Mouse (Mus musculus): ENCODE results near the gene Rdh5. TPM values are rescaled to one million over a fixed set of nuclear protein-coding genes. Genes with fewer than 3 reads are reported as not detected.

Gene Rdh5
- polyA plus RNA-seq (2015; fragmentation: Nextera tagmentation; extraction: Ambion mirVana) = 13.6 TPM in 2 replicates

DNA sequence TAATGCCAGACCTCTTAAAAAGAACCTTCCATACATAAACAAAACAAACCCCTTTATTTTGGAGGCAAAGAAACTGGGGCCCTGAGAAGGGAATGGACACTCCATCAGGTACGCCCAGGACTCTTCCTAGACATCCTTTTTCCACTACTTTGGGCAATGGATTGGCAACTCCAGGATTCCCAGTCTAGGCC is at the start of gene Rdh5:
TSS of gene Rdh5 (minus strand) at position 67 of the 191 bp plus-strand sequence.
- 8% methylated on average over 1 of the region's 1 CpGs for WGBS
- no peaks in the 10 kb centered on the region for H3K27me3 ChIP-seq (ENCODE audit: control insufficient read depth, insufficient read depth, low read depth, low read length)
- no peaks in the 10 kb centered on the region for H3K36me3 ChIP-seq (ENCODE audit: control insufficient read depth, insufficient read depth, low read length)
- no peaks in the 10 kb centered on the region for H3K9me3 ChIP-seq (replicated peaks; ENCODE audit: control insufficient read depth, low read length, poor library complexity, severe bottlenecking)
- peak within 1 kb of the TSS; percentile 85 for H3K4me2 ChIP-seq (ENCODE audit: low read length)
- peak within 1 kb of the TSS; percentile 86 for H3K4me3 ChIP-seq (ENCODE audit: low read depth, low read length)
- ATAC-seq = no peak
- H3K4me1 ChIP-seq (ENCODE audit: control insufficient read depth, insufficient read depth, low read length) = peaks cover 18% of the 10 kb centered on the region
- H3K27ac ChIP-seq (ENCODE audit: low read length) = peak within 1 kb of the TSS; percentile 97
- H3K9ac ChIP-seq (ENCODE audit: low read depth, low read length) = peak within 1 kb of the TSS; percentile 85

- no peaks in the 10 kb centered on the region for H3K36me3 ChIP-seq (ENCODE audit: control insufficient read depth, insufficient read depth, low read length)
- no peaks in the 10 kb centered on the region for H3K9me3 ChIP-seq (replicated peaks; ENCODE audit: control insufficient read depth, low read length, poor library complexity, severe bottlenecking)
- H3K9ac ChIP-seq (ENCODE audit: low read depth, low read length) = no peak overlapping the region
- no peak overlapping the region for H3K27ac ChIP-seq (ENCODE audit: low read length)
- no peaks in the 10 kb centered on the region for H3K27me3 ChIP-seq (ENCODE audit: control insufficient read depth, insufficient read depth, low read depth, low read length)
- H3K4me2 ChIP-seq (ENCODE audit: low read length) = no peak overlapping the region
- no peaks in the 10 kb centered on the region for H3K4me1 ChIP-seq (ENCODE audit: control insufficient read depth, insufficient read depth, low read length)
- WGBS = 50% methylated on average over 1 of the region's 1 CpGs
- H3K4me3 ChIP-seq (ENCODE audit: low read depth, low read length) = no peak overlapping the region
- no peak for ATAC-seq
Measured at GRCm38 (mm10) chr10:128970740-128971250, 48.1 kb upstream of the Rdh5 start.

DNA sequence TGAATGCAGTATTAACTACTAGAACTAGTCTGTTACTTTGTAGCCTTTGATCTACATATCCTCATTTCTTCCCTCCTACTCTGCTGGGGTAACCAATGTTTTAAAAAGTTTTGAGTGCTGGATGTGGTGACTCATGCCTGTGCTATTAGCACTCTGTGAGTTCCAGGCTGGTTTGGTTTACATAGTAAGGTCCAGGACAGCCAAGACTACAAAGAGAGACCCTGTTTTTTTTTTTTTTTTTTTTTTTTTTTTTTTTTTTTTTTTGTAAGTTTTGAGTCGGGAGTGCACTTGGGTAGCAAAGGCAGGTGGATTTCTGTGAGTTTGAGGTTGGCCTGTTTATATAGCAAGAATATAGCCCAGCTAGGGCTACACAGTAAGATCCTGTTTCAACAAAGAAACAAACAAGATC is 45.7 kb upstream of the Rdh5 start:
- Histone ChIP-seq H3K9me3 (replicated peaks; ENCODE audit: control insufficient read depth, low read length, poor library complexity, severe bottlenecking) (no peaks in the 10 kb centered on the region), H3K36me3 (ENCODE audit: control insufficient read depth, insufficient read depth, low read length) (no peaks in the 10 kb centered on the region), H3K27ac (ENCODE audit: low read length) (no peak overlapping the region), H3K9ac (ENCODE audit: low read depth, low read length) (no peak overlapping the region), H3K27me3 (ENCODE audit: control insufficient read depth, insufficient read depth, low read depth, low read length) (no peaks in the 10 kb centered on the region), H3K4me3 (ENCODE audit: low read depth, low read length) (no peak overlapping the region), H3K4me1 (ENCODE audit: control insufficient read depth, insufficient read depth, low read length) (no peaks in the 10 kb centered on the region), H3K4me2 (ENCODE audit: low read length) (no peak overlapping the region)
- WGBS = 63% methylated on average over 1 of the region's 1 CpGs
- no peak for ATAC-seq

DNA sequence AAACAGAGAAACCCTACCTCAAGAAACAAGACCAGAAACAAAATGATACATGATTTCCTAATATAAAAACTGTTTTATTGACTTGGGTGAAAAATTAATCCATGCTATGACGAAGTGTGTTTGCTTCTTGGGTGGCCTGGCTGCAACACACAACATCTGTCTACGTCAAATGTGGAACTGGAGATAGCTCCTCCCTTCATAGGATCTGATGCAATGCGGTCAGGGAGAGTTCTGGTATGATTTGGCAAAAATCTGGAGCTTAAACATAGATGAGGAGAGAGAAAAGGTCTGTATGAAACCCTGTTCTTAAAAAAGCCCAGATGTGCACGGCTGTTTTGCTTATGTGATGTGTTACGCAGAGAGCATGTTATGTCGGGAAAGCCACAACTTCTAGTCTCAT is 43.2 kb upstream of the Rdh5 start:
- Histone ChIP-seq H3K27me3 (ENCODE audit: control insufficient read depth, insufficient read depth, low read depth, low read length) (no peaks in the 10 kb centered on the region), H3K9me3 (replicated peaks; ENCODE audit: control insufficient read depth, low read length, poor library complexity, severe bottlenecking) (no peaks in the 10 kb centered on the region), H3K9ac (ENCODE audit: low read depth, low read length) (no peak overlapping the region), H3K4me2 (ENCODE audit: low read length) (no peak overlapping the region), H3K36me3 (ENCODE audit: control insufficient read depth, insufficient read depth, low read length) (no peaks in the 10 kb centered on the region), H3K4me1 (ENCODE audit: control insufficient read depth, insufficient read depth, low read length) (no peaks in the 10 kb centered on the region), H3K27ac (ENCODE audit: low read length) (no peak overlapping the region), H3K4me3 (ENCODE audit: low read depth, low read length) (no peak overlapping the region)
- no peak for ATAC-seq
- 87% methylated on average over 6 of the region's 6 CpGs for WGBS

DNA sequence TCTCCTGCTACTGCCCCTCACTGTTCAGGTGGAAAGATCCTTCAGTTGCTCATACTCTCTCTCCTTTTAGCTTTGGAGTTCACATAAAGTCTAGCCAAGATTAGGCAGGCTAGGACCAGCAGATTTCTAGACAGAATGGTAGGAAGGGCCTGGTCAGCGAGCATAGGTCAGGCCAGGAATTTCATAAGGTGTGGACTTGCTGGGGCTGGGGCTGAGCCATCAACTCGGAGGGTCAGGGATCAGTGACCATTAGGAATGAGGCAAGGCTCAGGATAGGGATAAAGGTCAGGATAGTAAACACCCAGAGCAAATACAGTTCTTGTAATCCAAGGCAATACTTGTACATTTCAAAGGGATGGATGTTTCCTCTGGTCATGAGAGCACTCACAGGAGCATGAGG is 42.3 kb upstream of the Rdh5 start:
- Histone ChIP-seq H3K9me3 (replicated peaks; ENCODE audit: control insufficient read depth, low read length, poor library complexity, severe bottlenecking) (no peaks in the 10 kb centered on the region), H3K4me2 (ENCODE audit: low read length) (no peak overlapping the region), H3K4me3 (ENCODE audit: low read depth, low read length) (no peak overlapping the region), H3K27me3 (ENCODE audit: control insufficient read depth, insufficient read depth, low read depth, low read length) (no peaks in the 10 kb centered on the region), H3K36me3 (ENCODE audit: control insufficient read depth, insufficient read depth, low read length) (no peaks in the 10 kb centered on the region), H3K9ac (ENCODE audit: low read depth, low read length) (no peak overlapping the region), H3K4me1 (ENCODE audit: control insufficient read depth, insufficient read depth, low read length) (no peaks in the 10 kb centered on the region), H3K27ac (ENCODE audit: low read length) (no peak overlapping the region)
- ATAC-seq = no peak
- 63% methylated on average over 2 of the region's 2 CpGs for WGBS

DNA sequence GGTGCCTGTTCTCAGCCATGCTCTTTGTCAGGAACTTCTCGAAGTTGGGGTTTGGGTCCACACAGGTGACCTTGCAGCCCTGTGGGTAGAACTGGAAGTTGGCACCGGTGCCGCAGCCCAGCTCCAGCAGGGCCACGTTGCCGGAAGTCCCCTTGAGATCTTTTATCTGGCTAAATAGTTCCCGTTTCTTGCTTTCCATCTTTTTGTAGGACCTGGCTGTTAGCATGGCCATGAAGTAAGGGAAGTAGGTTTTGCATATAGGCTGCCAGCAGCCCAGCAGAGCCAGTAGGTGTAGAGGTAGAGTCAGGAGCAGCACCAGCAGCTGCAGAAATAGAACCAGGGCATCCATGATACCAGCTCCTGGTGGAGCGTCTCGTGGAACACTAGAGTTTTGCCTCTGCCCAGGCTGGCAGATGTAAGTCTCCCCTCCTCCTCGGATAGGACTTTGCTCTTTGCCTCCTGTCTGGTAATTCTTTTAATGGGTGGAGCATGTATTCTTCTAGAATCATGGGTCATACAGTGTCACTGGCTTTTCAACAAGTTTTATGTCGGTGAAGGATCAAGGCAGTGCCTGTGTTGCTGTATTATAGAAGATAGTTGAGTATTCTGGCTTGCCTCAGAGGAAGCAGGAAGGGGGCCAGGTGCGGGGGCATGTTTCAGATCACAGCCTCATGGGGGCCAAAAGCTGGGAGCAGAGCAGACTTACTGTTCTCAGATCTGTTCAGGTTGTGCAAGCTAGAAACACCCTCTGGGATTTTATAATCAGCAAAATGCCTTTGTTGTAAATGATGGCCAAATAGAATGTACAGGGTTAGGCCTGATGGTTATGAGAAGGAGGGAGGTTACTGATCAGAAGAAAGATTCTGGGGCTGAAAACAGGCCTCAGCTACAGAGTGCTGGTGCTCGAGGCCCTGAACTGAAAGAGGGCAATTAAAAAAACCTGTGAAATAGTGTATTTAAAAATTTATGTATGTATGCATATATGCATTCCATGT is 38.2 kb upstream of the Rdh5 start, which contains the start of gene Mettl7b:
TSS of gene Mettl7b (minus strand) at position 399 of the 995 bp plus-strand sequence.
- no peak within 1 kb of the TSS for H3K27ac ChIP-seq (ENCODE audit: low read length)
- H3K36me3 ChIP-seq (ENCODE audit: control insufficient read depth, insufficient read depth, low read length) = no peaks in the 10 kb centered on the region
- H3K4me3 ChIP-seq (ENCODE audit: low read depth, low read length) = no peak within 1 kb of the TSS
- no peaks in the 10 kb centered on the region for H3K4me1 ChIP-seq (ENCODE audit: control insufficient read depth, insufficient read depth, low read length)
- H3K27me3 ChIP-seq (ENCODE audit: control insufficient read depth, insufficient read depth, low read depth, low read length) = no peaks in the 10 kb centered on the region
- 84% methylated on average over 12 of the region's 12 CpGs for WGBS
- no peak for ATAC-seq
- H3K4me2 ChIP-seq (ENCODE audit: low read length) = no peak within 1 kb of the TSS
- no peak within 1 kb of the TSS for H3K9ac ChIP-seq (ENCODE audit: low read depth, low read length)
- no peaks in the 10 kb centered on the region for H3K9me3 ChIP-seq (replicated peaks; ENCODE audit: control insufficient read depth, low read length, poor library complexity, severe bottlenecking)

GRCm38 (mm10) chr10:128960142-128960541 is 37.5 kb upstream of the Rdh5 start:
- H3K27ac ChIP-seq (ENCODE audit: low read length) = no peak overlapping the region
- no peaks in the 10 kb centered on the region for H3K27me3 ChIP-seq (ENCODE audit: control insufficient read depth, insufficient read depth, low read depth, low read length)
- H3K9me3 ChIP-seq (replicated peaks; ENCODE audit: control insufficient read depth, low read length, poor library complexity, severe bottlenecking) = no peaks in the 10 kb centered on the region
- H3K36me3 ChIP-seq (ENCODE audit: control insufficient read depth, insufficient read depth, low read length) = no peaks in the 10 kb centered on the region
- H3K4me3 ChIP-seq (ENCODE audit: low read depth, low read length) = no peak overlapping the region
- H3K4me2 ChIP-seq (ENCODE audit: low read length) = no peak overlapping the region
- no peak for ATAC-seq
- H3K4me1 ChIP-seq (ENCODE audit: control insufficient read depth, insufficient read depth, low read length) = no peaks in the 10 kb centered on the region
- H3K9ac ChIP-seq (ENCODE audit: low read depth, low read length) = no peak overlapping the region
- WGBS = 79% methylated on average over 4 of the region's 4 CpGs

- 77% methylated on average over 10 of the region's 10 CpGs for WGBS
- no peak for ATAC-seq
- H3K27me3 ChIP-seq (ENCODE audit: control insufficient read depth, insufficient read depth, low read depth, low read length) = no peaks in the 10 kb centered on the region
- no peaks in the 10 kb centered on the region for H3K4me1 ChIP-seq (ENCODE audit: control insufficient read depth, insufficient read depth, low read length)
- H3K4me3 ChIP-seq (ENCODE audit: low read depth, low read length) = no peak overlapping the region
- no peaks in the 10 kb centered on the region for H3K36me3 ChIP-seq (ENCODE audit: control insufficient read depth, insufficient read depth, low read length)
- no peak overlapping the region for H3K9ac ChIP-seq (ENCODE audit: low read depth, low read length)
- H3K4me2 ChIP-seq (ENCODE audit: low read length) = no peak overlapping the region
- no peak overlapping the region for H3K27ac ChIP-seq (ENCODE audit: low read length)
- no peaks in the 10 kb centered on the region for H3K9me3 ChIP-seq (replicated peaks; ENCODE audit: control insufficient read depth, low read length, poor library complexity, severe bottlenecking)
Measured at GRCm38 (mm10) chr10:128958340-128958739, 35.7 kb upstream of the Rdh5 start.

DNA sequence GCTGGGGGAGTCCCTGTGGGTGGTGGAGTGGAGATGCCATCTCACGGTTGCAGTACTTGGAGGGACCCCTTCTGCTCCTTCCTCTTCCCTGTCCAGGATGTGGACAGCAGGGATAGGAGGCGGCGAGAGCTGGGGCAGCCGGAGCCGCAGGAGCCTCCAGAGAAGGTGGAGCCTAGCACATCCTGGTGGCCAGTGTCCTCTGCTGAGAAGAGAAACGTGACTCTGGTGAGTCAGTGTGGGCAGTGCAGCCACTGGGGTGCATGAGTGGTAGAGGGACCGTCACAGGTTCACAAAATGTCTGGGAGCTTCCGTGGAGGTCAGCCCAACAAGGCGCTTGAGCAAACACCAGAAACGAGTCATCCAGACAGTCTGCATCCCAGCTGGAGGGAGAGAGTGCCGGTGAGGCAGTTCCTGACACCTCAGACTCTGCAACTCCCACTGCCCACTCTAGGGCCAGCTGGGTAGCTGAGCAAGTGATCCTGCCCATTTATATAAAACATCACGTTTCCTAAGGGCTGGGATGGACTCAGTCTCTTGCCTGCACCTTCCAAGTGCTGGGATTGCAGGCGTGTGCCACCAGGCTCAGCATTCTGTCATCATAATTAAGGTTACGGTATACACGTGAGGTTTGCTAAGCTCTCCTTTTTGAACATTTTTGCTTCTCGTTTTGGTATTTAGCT is 27.7 kb upstream of the Rdh5 start:
- Histone ChIP-seq H3K36me3 (ENCODE audit: control insufficient read depth, insufficient read depth, low read length) (no peaks in the 10 kb centered on the region), H3K9ac (ENCODE audit: low read depth, low read length) (no peak overlapping the region), H3K4me1 (ENCODE audit: control insufficient read depth, insufficient read depth, low read length) (no peaks in the 10 kb centered on the region), H3K9me3 (replicated peaks; ENCODE audit: control insufficient read depth, low read length, poor library complexity, severe bottlenecking) (no peaks in the 10 kb centered on the region), H3K4me3 (ENCODE audit: low read depth, low read length) (no peak overlapping the region), H3K4me2 (ENCODE audit: low read length) (no peak overlapping the region), H3K27ac (ENCODE audit: low read length) (no peak overlapping the region), H3K27me3 (ENCODE audit: control insufficient read depth, insufficient read depth, low read depth, low read length) (no peaks in the 10 kb centered on the region)
- ATAC-seq = no peak
- 65% methylated on average over 16 of the region's 16 CpGs for WGBS

Measured in midbrain, embryonic 16.5 days (tissue).